Mouse (Mus musculus): ENCODE results near the gene St3gal3.
A peak's percentile ranks its signal among the peaks of the same experiment; 100 is the strongest.

St3gal3 gene

GRCm38 (mm10) chr4:118134485-118135365, at the start of gene St3gal3:
St3gal3 (minus strand) TSS chr4:118134914.
- peak; percentile 96 for DNase-seq (ENCODE audit: low read depth, low spot score)

- no peak for DNase-seq (ENCODE audit: low read depth, low spot score)
Observed at GRCm38 (mm10) chr4:118180301-118181080, 45.8 kb upstream of the St3gal3 start.

- peak; percentile 99 for DNase-seq (ENCODE audit: low read depth, low spot score)
Observed at GRCm38 (mm10) chr4:118179467-118180300, 45.0 kb upstream of the St3gal3 start, which contains the start of gene Kdm4a. Kdm4a (minus strand) TSS chr4:118180043.

GRCm38 (mm10) chr4:118178952-118179466, 44.3 kb upstream of the St3gal3 start:
- DNase-seq (ENCODE audit: low read depth, low spot score) = no peak

- DNase-seq (ENCODE audit: low read depth, low spot score) = no peak
Observed at GRCm38 (mm10) chr4:118172461-118172860, 37.7 kb upstream of the St3gal3 start.

GRCm38 (mm10) chr4:118171006-118171405, 36.3 kb upstream of the St3gal3 start:
- DNase-seq (ENCODE audit: low read depth, low spot score) = peak; percentile 43

- DNase-seq (ENCODE audit: low read depth, low spot score) = no peak
Observed at GRCm38 (mm10) chr4:118162123-118162522, 27.4 kb upstream of the St3gal3 start.

GRCm38 (mm10) chr4:118157666-118158065, 23.0 kb upstream of the St3gal3 start:
- no peak for DNase-seq (ENCODE audit: low read depth, low spot score)

- DNase-seq (ENCODE audit: low read depth, low spot score) = no peak
Observed at GRCm38 (mm10) chr4:118156559-118156958, 21.8 kb upstream of the St3gal3 start.

- no peak for DNase-seq (ENCODE audit: low read depth, low spot score)
Observed at GRCm38 (mm10) chr4:118154889-118155288, 20.2 kb upstream of the St3gal3 start.

GRCm38 (mm10) chr4:118152020-118152785, 17.5 kb upstream of the St3gal3 start:
- DNase-seq (ENCODE audit: low read depth, low spot score) = no peak

- no peak for DNase-seq (ENCODE audit: low read depth, low spot score)
Observed at GRCm38 (mm10) chr4:118150804-118151203, 16.1 kb upstream of the St3gal3 start.

- no peak for DNase-seq (ENCODE audit: low read depth, low spot score)
Observed at GRCm38 (mm10) chr4:118149956-118150680, 15.4 kb upstream of the St3gal3 start.

- no peak for DNase-seq (ENCODE audit: low read depth, low spot score)
Observed at GRCm38 (mm10) chr4:118149055-118149576, 14.4 kb upstream of the St3gal3 start.

- DNase-seq (ENCODE audit: low read depth, low spot score) = no peak
Observed at GRCm38 (mm10) chr4:118148317-118148687, 13.6 kb upstream of the St3gal3 start.

GRCm38 (mm10) chr4:118147547-118148316, 13.0 kb upstream of the St3gal3 start:
- no peak for DNase-seq (ENCODE audit: low read depth, low spot score)

- DNase-seq (ENCODE audit: low read depth, low spot score) = no peak
Observed at GRCm38 (mm10) chr4:118147090-118147489, 12.4 kb upstream of the St3gal3 start.

GRCm38 (mm10) chr4:118144324-118144723, 9.6 kb upstream of the St3gal3 start:
- no peak for DNase-seq (ENCODE audit: low read depth, low spot score)

- no peak for DNase-seq (ENCODE audit: low read depth, low spot score)
Observed at GRCm38 (mm10) chr4:118143679-118144078, 9.0 kb upstream of the St3gal3 start.

Data from mesoderm, embryonic 11.5 days (tissue).